Mouse (Mus musculus) thymus, adult 2 months (tissue): ENCODE measurements at regions not wholly inside any gene's neighbourhood (a gene's known extent, or its start where the extent isn't known, plus 50 kb on each side); places are given as distances from the start of the nearest gene placed in this dataset.

Source experiments
- DNase-seq: peaks from one replicate; pipeline ENCODE4 v3.0.0; 2021
- H3K27ac ChIP-seq: fragments of 200-500 bp; 2 replicates; pipeline ENCODE4 v1.5.1; 2012; ENCODE audit warnings: low read length, control low read depth; ENCODE audit not compliant: control insufficient read depth, insufficient read depth
- H3K27me3 ChIP-seq: fragments of 200-500 bp; 2 replicates; pipeline ENCODE4 v1.6.1; 2012; ENCODE audit warnings: mild to moderate bottlenecking, low read length, moderate library complexity, mixed read lengths; ENCODE audit not compliant: control insufficient read depth, insufficient read depth
- H3K36me3 ChIP-seq: fragments of 200-500 bp; 2 replicates; pipeline ENCODE4 v1.6.1; 2012; ENCODE audit warnings: mild to moderate bottlenecking, low read length, moderate library complexity; ENCODE audit not compliant: control insufficient read depth, insufficient read depth
- H3K4me1 ChIP-seq: fragments of 200-500 bp; replicated peaks from 2 replicates; pipeline ENCODE4 v1.6.1; 2012; ENCODE audit warnings: low read length; ENCODE audit not compliant: control insufficient read depth, insufficient read depth
- H3K4me3 ChIP-seq: fragments of 200-500 bp; 2 replicates; pipeline ENCODE4 v1.5.1; 2012; ENCODE audit warnings: mild to moderate bottlenecking, low read length, control low read depth, moderate library complexity; ENCODE audit not compliant: control insufficient read depth, insufficient read depth
- CTCF ChIP-seq: fragments of 200-500 bp; IDR thresholded peaks from 2 replicates; pipeline ENCODE4 v1.5.1; 2012; ENCODE audit warnings: mild to moderate bottlenecking, control low read depth, low read length, moderate library complexity, borderline replicate concordance; ENCODE audit not compliant: control insufficient read depth, poor library complexity, insufficient read depth; ENCODE audit errors: extremely low read depth
- POLR2A ChIP-seq: fragments of 200-500 bp; IDR thresholded peaks from 2 replicates; pipeline ENCODE4 v1.6.1; 2012; ENCODE audit warnings: mild to moderate bottlenecking, low read length, control low read depth, moderate library complexity; ENCODE audit not compliant: control insufficient read depth, poor library complexity, insufficient read depth; ENCODE audit errors: extremely low read depth
- WGBS: fragments of 180-500 bp; shearing (Covaris S2); methylation state at CpG from one replicate; pipeline ENCODE4 v1.1.7; 2018; 5-methylcytosine and 5-hydroxymethylcytosine counted together

- peak; percentile 8 for DNase-seq
- TF ChIP-seq POLR2A (no peak), CTCF (no peak)
- Histone ChIP-seq H3K27me3 (no peaks in the 10 kb centered on the region), H3K27ac (no peak overlapping the region), H3K4me3 (no peak overlapping the region), H3K4me1 (no peaks in the 10 kb centered on the region), H3K36me3 (no peaks in the 10 kb centered on the region)
- 27% methylated on average over 1 of the region's 1 CpGs for WGBS
Observed at GRCm38 (mm10) chr4:87669480-87669879, 363.7 kb downstream of the Mllt3 start.

- no peak for TF ChIP-seq CTCF
- TF ChIP-seq POLR2A = no peak
- H3K27me3 ChIP-seq = no peaks in the 10 kb centered on the region
- no peak for DNase-seq
- no peaks in the 10 kb centered on the region for H3K36me3 ChIP-seq
- no peak overlapping the region for H3K27ac ChIP-seq
- 64% methylated on average over 3 of the region's 3 CpGs for WGBS
- H3K4me3 ChIP-seq = no peak overlapping the region
- H3K4me1 ChIP-seq = no peaks in the 10 kb centered on the region
Observed at GRCm38 (mm10) chr4:87668314-87668713, 364.9 kb downstream of the Mllt3 start.

DNA sequence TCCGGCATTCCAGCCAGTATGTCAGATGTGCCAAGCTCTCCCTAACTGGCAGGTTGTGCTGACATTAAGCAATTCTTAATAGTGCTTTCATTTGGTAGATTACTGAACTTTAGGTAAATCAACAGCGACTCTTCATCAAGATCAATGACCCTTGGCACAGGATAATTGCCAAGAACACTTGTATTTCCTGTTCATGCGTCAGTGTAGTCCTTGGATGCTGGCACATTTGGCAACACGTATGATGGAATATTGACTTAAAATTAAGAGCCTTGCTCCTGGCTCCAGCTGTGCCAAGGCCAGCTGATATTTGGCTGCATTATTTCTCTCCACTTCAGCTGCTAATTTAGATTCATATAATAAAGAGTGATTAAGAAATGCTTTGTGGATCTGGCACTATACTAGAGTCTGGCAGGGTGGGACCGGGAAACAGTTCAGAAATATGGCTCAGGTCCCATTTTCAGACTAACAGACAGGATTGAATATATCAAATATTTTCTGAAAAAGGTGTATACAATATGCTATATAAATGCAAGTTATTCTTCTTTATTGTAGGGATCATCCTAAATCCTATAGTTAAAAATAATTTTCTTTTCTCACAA, 365.5 kb downstream of the Mllt3 start:
- H3K27me3 ChIP-seq = no peaks in the 10 kb centered on the region
- no peaks in the 10 kb centered on the region for H3K4me1 ChIP-seq
- DNase-seq = no peak
- no peak overlapping the region for H3K4me3 ChIP-seq
- no peaks in the 10 kb centered on the region for H3K36me3 ChIP-seq
- TF ChIP-seq CTCF (no peak), POLR2A (no peak)
- 92% methylated on average over 5 of the region's 5 CpGs for WGBS
- no peak overlapping the region for H3K27ac ChIP-seq

- Histone ChIP-seq H3K27ac (no peak overlapping the region), H3K27me3 (no peaks in the 10 kb centered on the region), H3K4me3 (no peak overlapping the region), H3K4me1 (no peaks in the 10 kb centered on the region), H3K36me3 (no peaks in the 10 kb centered on the region)
- WGBS = 95% methylated on average over 6 of the region's 6 CpGs
- no peak for TF ChIP-seq CTCF
- TF ChIP-seq POLR2A = no peak
- DNase-seq = no peak
Observed at GRCm38 (mm10) chr4:87665149-87665548, 368.0 kb downstream of the Mllt3 start.

- H3K4me1 ChIP-seq = no peaks in the 10 kb centered on the region
- no peak for DNase-seq
- WGBS = 91% methylated on average over 2 of the region's 2 CpGs
- no peaks in the 10 kb centered on the region for H3K27me3 ChIP-seq
- H3K36me3 ChIP-seq = no peaks in the 10 kb centered on the region
- H3K27ac ChIP-seq = no peak overlapping the region
- no peak overlapping the region for H3K4me3 ChIP-seq
- TF ChIP-seq POLR2A = no peak
- TF ChIP-seq CTCF = no peak
Observed at GRCm38 (mm10) chr4:87662876-87663275, 370.3 kb downstream of the Mllt3 start.

GRCm38 (mm10) chr4:87658316-87658715, 374.8 kb downstream of the Mllt3 start:
- WGBS = 44% methylated on average over 4 of the region's 4 CpGs
- TF ChIP-seq POLR2A (no peak), CTCF (no peak)
- no peak overlapping the region for H3K27ac ChIP-seq
- H3K4me1 ChIP-seq = no peaks in the 10 kb centered on the region
- no peak overlapping the region for H3K4me3 ChIP-seq
- no peaks in the 10 kb centered on the region for H3K27me3 ChIP-seq
- no peaks in the 10 kb centered on the region for H3K36me3 ChIP-seq
- DNase-seq = no peak

DNA sequence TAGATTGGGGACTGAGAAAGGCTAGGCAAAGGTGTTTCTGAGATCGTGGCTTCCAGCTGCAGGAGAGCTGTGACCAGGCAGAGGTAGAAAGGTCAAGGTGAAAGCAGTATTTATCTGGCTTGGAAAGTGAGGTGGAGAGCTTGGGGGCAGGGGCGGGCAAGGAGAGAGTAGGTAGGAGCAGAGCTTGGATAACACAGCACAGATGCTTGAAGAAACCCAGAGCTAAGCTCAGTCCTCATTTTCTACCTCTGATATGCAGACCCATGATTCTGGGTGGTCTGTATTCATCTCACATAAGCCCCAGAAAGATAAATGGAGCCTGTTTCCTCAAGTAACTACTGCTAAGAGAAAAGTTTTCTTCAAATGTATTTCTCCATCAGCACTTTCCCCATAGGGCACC, 375.3 kb downstream of the Mllt3 start:
- DNase-seq = no peak
- 90% methylated on average over 2 of the region's 2 CpGs for WGBS
- Histone ChIP-seq H3K27me3 (no peaks in the 10 kb centered on the region), H3K36me3 (no peaks in the 10 kb centered on the region), H3K27ac (no peak overlapping the region), H3K4me3 (no peak overlapping the region), H3K4me1 (no peaks in the 10 kb centered on the region)
- TF ChIP-seq POLR2A (no peak), CTCF (no peak)
